Mouse (Mus musculus) liver, adult 2 months (tissue): ENCODE data around the gene Ppih. TPM values are rescaled to one million over a fixed set of nuclear protein-coding genes. Genes with fewer than 3 reads are reported as not detected.

ENCODE experiments used
- DNase-seq: peaks from one replicate; pipeline ENCODE4 v3.0.0-alpha.2; 2011; ENCODE audit warnings: low read depth, low spot score; ENCODE audit errors: extremely low read depth
- H3K27ac ChIP-seq: fragments of 200-500 bp; replicated peaks from 2 replicates; pipeline ENCODE4 v1.5.1; 2012; ENCODE audit warnings: low read depth, mild to moderate bottlenecking, control low read depth, inconsistent platforms, low read length; ENCODE audit not compliant: insufficient read depth
- H3K27me3 ChIP-seq: fragments of 200-500 bp; 2 replicates; pipeline ENCODE4 v1.6.1; 2012; ENCODE audit warnings: mild to moderate bottlenecking, moderate library complexity, low read length, inconsistent platforms; ENCODE audit not compliant: control insufficient read depth, insufficient read depth
- H3K36me3 ChIP-seq: fragments of 200-500 bp; 2 replicates; pipeline ENCODE4 v1.6.1; 2012; ENCODE audit warnings: low read length, inconsistent platforms; ENCODE audit not compliant: control insufficient read depth, insufficient read depth
- H3K4me1 ChIP-seq: fragments of 200-500 bp; 2 replicates; pipeline ENCODE4 v1.6.1; 2011; ENCODE audit warnings: low read length; ENCODE audit not compliant: control insufficient read depth, insufficient read depth
- H3K4me3 ChIP-seq: fragments of 200-500 bp; 2 replicates; pipeline ENCODE4 v1.5.1; 2011; ENCODE audit warnings: low read depth, mild to moderate bottlenecking, control low read depth, low read length, moderate library complexity; ENCODE audit not compliant: insufficient read depth
- H3K79me2 ChIP-seq: fragments of 200-500 bp; 2 replicates; pipeline ENCODE4 v1.6.1; 2012; ENCODE audit warnings: inconsistent platforms, mild to moderate bottlenecking, low read length, moderate library complexity; ENCODE audit not compliant: control insufficient read depth, insufficient read depth
- H3K9ac ChIP-seq: fragments of 200-500 bp; 2 replicates; pipeline ENCODE4 v1.6.1; 2012; ENCODE audit warnings: low read depth, mild to moderate bottlenecking, control low read depth, inconsistent platforms, low read length
- CTCF ChIP-seq: fragments of 200-500 bp; IDR thresholded peaks from 2 replicates; pipeline ENCODE4 v1.5.1; 2011; ENCODE audit warnings: low read depth, low read length, control low read depth
- POLR2A ChIP-seq: fragments of 200-500 bp; IDR thresholded peaks from 2 replicates; pipeline ENCODE4 v1.6.1; 2011; ENCODE audit warnings: low read length, control low read depth; ENCODE audit not compliant: insufficient read depth; ENCODE audit errors: extremely low read depth
- WGBS: fragments of 180-500 bp; shearing (Covaris S2); methylation state at CpG from one replicate; pipeline ENCODE4 v1.1.7; 2018; 5-methylcytosine and 5-hydroxymethylcytosine counted together
- polyA plus RNA-seq: library from polyadenylated mRNA; depleted of rRNA; stranded (reverse); fragments of >200 nt; gene quantifications from 2 replicates; pipeline ENCODE4 v1.2.3, GENCODE M21; 2012
- total RNA-seq: library from RNA; depleted of rRNA; stranded (reverse); fragments of >200 nt; gene quantifications from 2 replicates; pipeline ENCODE4 v1.2.3, GENCODE M21; 2014

Gene Ppih
- total and polyA plus RNA-seq, 2 experiments, result 4.1 to 15.4 TPM

DNA sequence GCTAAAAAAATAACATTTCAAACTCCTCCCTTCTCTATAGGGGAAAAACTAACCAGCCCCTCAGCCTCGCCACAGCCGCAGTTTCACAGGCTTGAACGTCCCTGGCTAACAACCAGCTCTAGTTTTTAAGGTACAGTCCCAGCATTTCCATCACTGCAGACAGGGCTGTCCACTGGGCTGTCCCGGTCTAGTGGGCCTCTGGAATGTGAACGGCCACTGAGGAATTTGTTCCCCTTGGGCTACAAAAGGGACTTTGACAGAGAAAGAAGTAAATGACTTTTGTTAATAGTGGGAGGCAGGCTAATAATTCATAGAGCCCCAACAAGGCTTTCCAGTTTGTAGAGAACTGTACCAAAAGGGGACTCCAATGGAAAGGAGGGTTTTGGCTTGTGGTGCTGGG is 14.9 kb downstream of the Ppih start:
- no peak for DNase-seq
- Histone ChIP-seq H3K27me3 (no peaks in the 10 kb centered on the region), H3K36me3 (no peaks in the 10 kb centered on the region), H3K9ac (no peak overlapping the region), H3K27ac (no peak overlapping the region), H3K4me1 (no peaks in the 10 kb centered on the region), H3K79me2 (no peaks in the 10 kb centered on the region), H3K4me3 (no peak overlapping the region)
- TF ChIP-seq CTCF (no peak), POLR2A (no peak)
- 94% methylated on average over 5 of the region's 5 CpGs for WGBS

DNA sequence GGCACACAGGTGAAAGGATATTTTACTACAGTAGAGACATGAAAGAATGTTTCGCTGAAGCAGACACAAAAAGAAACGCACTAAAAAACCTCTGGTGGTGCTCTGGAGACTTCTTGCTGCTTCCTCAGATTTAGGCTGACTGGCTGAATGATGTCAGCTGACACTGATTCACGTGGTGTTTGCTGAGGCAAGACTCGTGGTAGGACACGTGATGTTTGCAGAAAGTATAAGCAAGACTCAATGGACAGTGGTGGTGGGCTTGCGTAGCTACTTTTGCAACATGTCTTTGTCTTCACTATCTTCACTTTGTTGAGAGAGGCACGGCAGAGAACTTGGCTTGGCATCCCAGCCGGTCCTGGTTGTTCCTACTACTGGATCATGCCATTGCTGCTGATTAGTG is 17.1 kb downstream of the Ppih start:
- H3K79me2 ChIP-seq, result no peaks in the 10 kb centered on the region
- H3K36me3 ChIP-seq, result no peaks in the 10 kb centered on the region
- no peak overlapping the region for H3K4me3 ChIP-seq
- no peak for TF ChIP-seq POLR2A
- no peak for TF ChIP-seq CTCF
- H3K27me3 ChIP-seq, result no peaks in the 10 kb centered on the region
- no peak overlapping the region for H3K27ac ChIP-seq
- WGBS, result 88% methylated on average over 8 of the region's 8 CpGs
- no peak for DNase-seq
- no peak overlapping the region for H3K9ac ChIP-seq
- H3K4me1 ChIP-seq, result no peaks in the 10 kb centered on the region

DNA sequence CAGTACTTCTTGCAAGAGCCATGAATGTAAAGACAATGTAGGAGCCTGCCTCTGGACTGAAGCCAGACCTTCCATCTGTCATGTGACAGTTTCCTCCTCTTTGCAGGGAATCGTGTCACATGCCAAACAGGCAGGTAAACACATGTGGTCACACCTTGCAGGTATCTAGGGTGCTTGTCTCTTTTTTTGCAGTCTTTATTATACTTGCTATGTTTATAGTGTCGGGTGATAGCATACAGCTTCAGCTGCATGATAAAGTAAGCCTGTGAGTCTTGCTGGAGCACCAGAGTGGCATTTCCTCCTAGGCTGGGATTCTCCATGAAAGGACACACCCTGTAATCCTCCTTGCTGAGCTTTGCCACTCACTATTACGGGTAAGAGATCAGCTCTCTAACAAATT is 18.6 kb downstream of the Ppih start:
- DNase-seq, result no peak
- H3K4me3 ChIP-seq, result no peak overlapping the region
- no peak for TF ChIP-seq CTCF
- no peak for TF ChIP-seq POLR2A
- H3K36me3 ChIP-seq, result no peaks in the 10 kb centered on the region
- H3K9ac ChIP-seq, result no peak overlapping the region
- no peaks in the 10 kb centered on the region for H3K79me2 ChIP-seq
- 78% methylated on average over 3 of the region's 3 CpGs for WGBS
- no peaks in the 10 kb centered on the region for H3K4me1 ChIP-seq
- no peaks in the 10 kb centered on the region for H3K27me3 ChIP-seq
- no peak overlapping the region for H3K27ac ChIP-seq

DNA sequence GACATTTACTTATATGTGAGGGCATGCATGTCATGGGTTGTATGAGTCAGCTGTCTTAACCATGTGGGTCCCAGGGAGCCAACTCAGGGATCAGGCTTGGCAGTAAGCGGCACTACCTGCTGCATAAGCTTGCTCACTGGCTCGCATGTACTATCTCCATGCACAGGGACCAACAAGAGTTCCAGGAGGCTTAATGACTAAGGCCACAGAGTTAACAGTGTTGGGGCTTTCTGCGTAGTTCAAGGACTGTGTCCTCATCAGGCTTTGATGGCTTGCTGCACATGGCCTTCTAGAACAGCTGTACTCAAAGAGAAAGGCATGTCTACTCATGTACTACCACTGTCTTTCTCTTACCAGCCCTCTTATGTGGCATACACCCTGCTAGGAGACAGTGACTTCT is 19.6 kb downstream of the Ppih start:
- H3K27ac ChIP-seq, result no peak overlapping the region
- no peaks in the 10 kb centered on the region for H3K79me2 ChIP-seq
- no peak for TF ChIP-seq POLR2A
- no peak for TF ChIP-seq CTCF
- H3K4me1 ChIP-seq, result no peaks in the 10 kb centered on the region
- 94% methylated on average over 3 of the region's 3 CpGs for WGBS
- no peaks in the 10 kb centered on the region for H3K27me3 ChIP-seq
- no peak for DNase-seq
- no peak overlapping the region for H3K4me3 ChIP-seq
- H3K9ac ChIP-seq, result no peak overlapping the region
- H3K36me3 ChIP-seq, result no peaks in the 10 kb centered on the region

DNA sequence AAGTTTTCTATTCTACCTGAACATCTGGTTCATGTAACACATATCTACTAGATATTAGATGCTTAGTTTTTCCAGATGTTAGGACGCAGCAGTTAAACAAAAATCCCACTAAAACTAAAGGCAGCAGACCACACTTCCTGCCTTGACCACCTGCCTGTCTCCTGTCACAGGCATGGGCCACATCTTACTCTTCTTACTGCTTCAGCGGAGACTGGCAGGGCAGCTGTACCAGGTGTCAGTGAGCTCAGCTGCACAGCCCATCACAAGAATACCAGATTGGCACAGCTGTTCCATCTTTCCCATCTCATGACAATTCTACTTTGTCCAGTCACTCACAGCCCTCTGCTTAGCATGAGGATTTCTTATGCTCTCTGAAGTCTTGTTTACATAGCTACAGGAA is 23.0 kb downstream of the Ppih start:
- H3K4me3 ChIP-seq, result no peak overlapping the region

DNA sequence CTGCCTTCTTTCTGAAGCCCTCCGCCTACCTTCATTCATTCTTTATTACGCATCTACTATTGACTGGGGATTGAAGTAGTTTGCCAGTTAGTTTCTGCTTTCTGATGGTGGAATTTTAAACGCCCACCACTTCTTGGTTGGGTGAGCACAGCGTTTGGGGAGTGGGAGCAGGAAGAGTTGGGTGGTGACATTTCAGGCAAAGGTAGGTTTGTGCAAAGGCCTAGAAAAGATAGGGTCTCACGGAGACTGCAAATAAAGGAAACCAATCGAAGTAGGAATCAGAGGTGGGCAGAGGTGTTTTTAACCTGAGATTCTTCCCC is 25.3 kb downstream of the Ppih start:
- TF ChIP-seq POLR2A (no peak), CTCF (no peak)
- whole genome bisulfite sequencing, result 5% methylated on average over 6 of the region's 6 CpGs
- no peak overlapping the region for H3K27ac ChIP-seq
- H3K9ac ChIP-seq, result peak overlapping the region; percentile 33
- H3K36me3 ChIP-seq, result peaks cover 2% of the 10 kb centered on the region; the same call in 1 of the 2 replicates
- peaks cover 18% of the 10 kb centered on the region for H3K79me2 ChIP-seq
- H3K27me3 ChIP-seq, result no peaks in the 10 kb centered on the region
- peaks cover 7% of the 10 kb centered on the region for H3K4me1 ChIP-seq
- H3K4me3 ChIP-seq, result no peak overlapping the region; the same call in 1 of the 2 replicates
- DNase-seq, result no peak

More for the DNA sequence above, 23.0 kb downstream of the Ppih start:
- TF ChIP-seq POLR2A (no peak), CTCF (no peak)
- no peak overlapping the region for H3K9ac ChIP-seq
- DNase-seq, result no peak
- H3K79me2 ChIP-seq, result peaks cover 10% of the 10 kb centered on the region; the same call in 1 of the 2 replicates
- H3K36me3 ChIP-seq, result no peaks in the 10 kb centered on the region
- H3K27ac ChIP-seq, result no peak overlapping the region
- H3K27me3 ChIP-seq, result no peaks in the 10 kb centered on the region
- peaks cover 7% of the 10 kb centered on the region for H3K4me1 ChIP-seq
- WGBS, result 84% methylated on average over 2 of the region's 2 CpGs
